Mouse (Mus musculus): ENCODE results near the gene Itga5.
A peak's percentile ranks its signal among the peaks of the same experiment; 100 is the strongest.

The Itga5 gene

DNA sequence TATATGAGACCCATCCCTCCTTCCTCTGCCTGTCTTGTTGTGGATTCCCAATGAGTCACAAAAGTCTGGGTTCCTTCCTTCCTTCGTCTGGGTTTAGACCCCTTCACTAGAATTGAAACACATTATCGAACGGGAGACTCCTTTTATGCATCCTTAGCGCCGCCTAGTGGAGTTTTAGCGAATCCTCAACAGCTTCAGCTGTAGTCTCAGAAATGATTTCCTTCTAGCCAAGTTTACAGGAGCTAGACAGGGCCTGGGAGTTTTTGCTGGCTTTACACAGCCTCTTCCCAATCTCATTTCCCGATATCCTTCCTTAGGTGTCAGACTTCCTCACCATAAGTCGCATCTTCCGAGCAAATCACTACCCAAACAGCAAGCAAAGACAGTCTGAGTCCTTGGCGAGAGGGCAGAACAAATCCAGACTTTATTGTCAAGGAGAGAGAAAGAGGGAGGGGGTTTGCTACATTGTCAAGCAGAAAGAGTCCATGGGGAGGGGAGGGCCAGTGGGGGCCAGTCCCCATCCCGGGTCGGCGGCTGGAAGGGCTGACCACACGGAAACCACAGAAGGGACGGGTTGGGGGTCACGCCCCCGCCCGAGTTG is 53.0 kb downstream of the Itga5 start:
- DNase-seq (ENCODE audit: low spot score in 2 of 2): no peak

GRCm38 (mm10) chr15:103310365-103310910 is 56.1 kb downstream of the Itga5 start, which contains the start of gene Gpr84:
Gpr84 (minus strand) TSS chr15:103310612.
- DNase-seq (ENCODE audit: low spot score in 2 of 2): no peak

- DNase-seq (ENCODE audit: low spot score in 2 of 2): no peak
These were observed 57.5 kb downstream of the Itga5 start for GRCm38 (mm10) chr15:103308876-103309580.

- DNase-seq (ENCODE audit: low spot score in 2 of 2): no peak
These were observed 58.3 kb downstream of the Itga5 start for GRCm38 (mm10) chr15:103308056-103308875.

GRCm38 (mm10) chr15:103307125-103307524 is 59.4 kb downstream of the Itga5 start:
- DNase-seq (ENCODE audit: low spot score in 2 of 2): peak; percentile 80 to 91

GRCm38 (mm10) chr15:103305792-103306645 is 60.5 kb downstream of the Itga5 start:
- no peak for DNase-seq (ENCODE audit: low spot score in 2 of 2)

DNA sequence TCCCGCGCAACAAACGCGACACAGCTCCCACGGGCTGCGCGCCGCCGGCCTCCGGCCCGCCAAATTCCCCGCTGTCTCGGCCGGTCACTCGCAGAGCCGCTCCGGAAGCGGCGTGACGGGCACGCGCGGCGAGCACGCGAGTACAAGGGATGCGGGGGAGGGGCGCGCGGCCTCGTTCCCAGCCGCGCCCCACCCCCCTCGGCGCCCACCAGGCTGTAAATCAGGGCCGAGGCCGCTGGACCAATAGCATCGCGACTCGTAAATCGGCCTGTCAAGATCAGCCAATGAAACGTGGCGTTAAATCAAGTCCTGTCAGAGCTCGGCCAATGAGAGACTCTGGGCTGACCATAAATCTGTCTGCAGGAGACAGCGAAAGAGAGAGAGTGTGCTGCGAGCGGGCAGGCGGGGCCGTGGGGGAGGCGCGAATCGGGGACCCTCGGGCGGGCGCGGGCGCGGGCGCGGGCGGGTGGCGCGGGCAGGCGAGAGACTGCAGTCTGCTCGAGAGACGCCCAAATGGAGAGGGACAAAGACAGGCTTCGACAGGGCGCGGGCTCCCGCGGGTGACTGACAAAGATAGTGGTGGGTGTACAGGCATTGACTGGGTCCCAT is 61.4 kb downstream of the Itga5 start:
- DNase-seq (ENCODE audit: low spot score in 2 of 2): peak; percentile 97 to 98

- no peak for DNase-seq (ENCODE audit: low spot score in 2 of 2)
These were observed 62.0 kb downstream of the Itga5 start for GRCm38 (mm10) chr15:103304616-103304969.

DNA sequence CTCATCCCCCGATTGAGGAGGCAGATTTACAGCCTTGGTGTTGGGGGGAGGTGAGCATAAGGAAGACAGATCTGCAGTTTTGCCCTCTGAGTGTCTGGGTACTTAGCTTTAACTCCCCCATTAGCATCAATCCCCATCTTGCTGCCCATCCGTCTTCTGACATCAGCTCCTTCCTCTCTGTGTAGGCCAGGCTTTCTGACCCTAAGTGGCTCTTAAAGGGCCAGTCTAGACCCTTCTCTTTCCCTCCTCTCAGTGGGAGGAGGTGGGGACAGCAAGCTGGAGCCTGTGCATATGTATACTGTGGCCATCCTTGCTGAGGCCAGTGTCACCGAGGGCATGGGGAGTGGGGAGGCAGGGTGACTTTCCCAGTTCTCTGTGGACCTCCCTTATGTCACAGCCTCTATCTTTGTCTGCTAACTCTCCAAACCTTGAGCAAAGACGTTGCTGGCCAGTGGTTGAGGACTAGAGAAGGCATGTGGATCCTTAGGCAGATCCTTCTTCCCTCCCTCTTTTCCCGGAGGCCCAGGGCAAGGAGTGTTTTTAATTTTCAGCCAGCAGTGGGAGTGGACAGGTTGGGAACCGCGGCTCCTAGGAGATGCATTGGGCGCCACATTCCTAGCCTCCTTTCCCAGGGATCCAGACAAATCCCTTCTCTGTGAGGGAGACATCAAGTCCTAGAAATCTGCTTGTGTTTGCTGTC is 62.5 kb downstream of the Itga5 start:
- no peak for DNase-seq (ENCODE audit: low spot score in 2 of 2)

GRCm38 (mm10) chr15:103302341-103303021 is 64.1 kb downstream of the Itga5 start:
- DNase-seq (ENCODE audit: low spot score in 2 of 2): no peak

DNA sequence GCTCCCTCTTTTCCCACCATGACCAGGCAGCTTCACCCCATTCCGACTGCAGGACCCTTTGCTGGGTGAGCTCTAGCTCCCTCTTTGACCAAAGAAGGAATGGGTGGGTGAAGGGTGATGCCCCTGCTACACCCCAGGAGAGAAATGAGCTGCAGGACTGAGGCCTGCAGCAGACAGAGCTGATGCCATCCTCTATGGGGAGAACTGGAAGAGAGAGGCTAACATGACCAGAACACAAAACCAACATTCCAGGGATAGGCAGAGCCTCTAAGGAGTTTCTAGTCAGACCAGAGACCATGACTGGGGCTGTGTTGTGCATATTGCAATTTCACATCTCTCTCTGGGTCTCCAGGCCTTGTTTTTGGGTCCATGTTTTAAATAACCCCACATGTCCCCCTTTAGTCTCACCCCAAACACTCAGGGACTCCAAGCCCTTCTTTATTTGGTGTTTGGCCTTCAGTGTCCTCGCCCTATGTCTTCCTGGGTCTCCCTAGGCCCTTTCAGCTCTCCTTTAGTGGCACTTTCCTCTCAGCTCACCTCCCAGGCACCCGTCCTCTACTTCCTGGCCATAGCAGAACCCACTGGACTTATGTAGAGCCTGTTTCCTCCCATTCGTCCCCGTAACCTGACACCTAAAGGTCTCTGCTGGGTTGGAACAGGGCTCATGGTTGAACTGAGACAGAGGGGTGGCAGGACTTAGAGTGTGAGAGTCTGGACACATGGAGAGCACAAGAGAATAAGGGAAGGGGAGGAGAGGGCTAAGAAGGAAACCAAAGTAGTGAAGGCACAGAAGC is 64.8 kb downstream of the Itga5 start:
- DNase-seq (ENCODE audit: low spot score in 2 of 2): no peak

DNA sequence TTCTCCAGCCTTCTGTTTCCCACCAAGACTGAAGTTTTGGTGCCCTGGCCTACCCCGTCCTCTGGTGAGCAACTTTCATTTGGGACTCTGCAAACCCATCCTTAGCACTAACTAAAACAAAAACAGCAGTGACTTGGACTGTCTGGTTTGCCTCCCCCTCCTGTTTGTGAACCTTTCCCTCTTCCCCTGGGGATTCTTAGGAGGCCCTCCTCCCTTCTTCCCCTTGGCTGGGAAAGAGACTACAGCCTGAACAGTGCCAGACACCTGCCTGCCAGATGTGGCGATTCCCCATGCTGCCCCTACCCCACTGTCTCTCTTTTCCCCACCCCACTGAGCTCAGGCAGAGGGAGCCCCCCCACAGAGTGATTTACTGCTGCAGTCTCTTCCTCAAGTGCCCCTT is 65.5 kb downstream of the Itga5 start:
- no peak for DNase-seq (ENCODE audit: low spot score in 2 of 2)

- no peak for DNase-seq (ENCODE audit: low spot score in 2 of 2)
These were observed 66.0 kb downstream of the Itga5 start for GRCm38 (mm10) chr15:103300560-103300959.

GRCm38 (mm10) chr15:103300067-103300471 is 66.5 kb downstream of the Itga5 start:
- peak; percentile 53 to 65 for DNase-seq (ENCODE audit: low spot score in 2 of 2)

- no peak for DNase-seq (ENCODE audit: low spot score in 2 of 2)
These were observed 66.9 kb downstream of the Itga5 start for GRCm38 (mm10) chr15:103299644-103300043.

- no peak for DNase-seq (ENCODE audit: low spot score in 2 of 2)
These were observed 67.5 kb downstream of the Itga5 start for GRCm38 (mm10) chr15:103298861-103299616.

DNA sequence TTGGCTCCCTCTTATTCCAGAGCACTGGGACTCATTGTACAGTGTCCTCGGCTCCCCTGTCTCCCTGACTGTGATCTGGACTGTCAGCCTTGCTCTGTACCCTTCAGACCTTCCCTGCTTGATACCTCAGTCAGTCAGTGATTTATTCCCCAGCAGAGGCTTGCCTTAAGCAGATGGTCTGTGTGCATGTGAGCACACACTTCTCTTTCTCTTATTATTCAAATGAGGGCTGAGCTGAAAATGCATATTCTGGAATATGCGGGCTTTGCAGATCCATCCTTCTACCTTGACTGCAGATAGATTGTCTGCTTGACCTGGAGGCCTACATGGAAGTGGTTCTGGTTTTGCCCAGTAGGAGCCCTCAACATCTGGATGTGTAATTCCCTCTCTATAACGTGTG is 68.5 kb downstream of the Itga5 start:
- DNase-seq (ENCODE audit: low spot score in 2 of 2): no peak

DNA sequence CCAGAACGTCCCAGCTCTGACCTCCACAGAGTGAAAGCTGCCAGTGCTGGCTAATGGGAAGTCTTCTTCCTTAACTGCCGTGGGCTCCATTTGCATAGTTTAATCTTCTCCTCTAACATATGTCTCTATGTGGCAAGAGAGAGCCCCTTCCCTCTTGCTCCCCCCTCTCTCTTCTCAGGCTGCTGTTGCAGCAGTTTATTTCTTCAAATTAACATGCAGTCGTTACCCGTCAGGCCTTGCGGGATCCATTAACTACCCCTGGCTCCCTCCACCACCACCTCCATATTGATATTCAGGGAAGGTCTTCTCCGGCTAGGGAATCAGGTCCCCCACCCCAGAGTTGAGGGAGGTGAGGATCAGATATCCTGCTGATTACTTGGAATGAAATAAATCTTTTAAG is 69.2 kb downstream of the Itga5 start:
- DNase-seq (ENCODE audit: low spot score in 2 of 2): no peak

Data from frontal cortex, postnatal 10 days (tissue).